Mouse (Mus musculus) CD4-positive, CD25-positive, alpha-beta regulatory T cell (primary cell): Measurements from ENCODE around the gene Cfl1. TPM values are rescaled to one million over a fixed set of nuclear protein-coding genes. Genes with fewer than 3 reads are reported as not detected.

ENCODE experiments used
- polyA plus RNA-seq: library from polyadenylated mRNA; unstranded; fragments of 100-300 nt; shearing (Covaris generic); gene quantifications from one replicate; pipeline ENCODE4 v1.2.1, GENCODE M21; 2017

The Cfl1 gene
- 3,756 TPM for polyA plus RNA-seq

DNA sequence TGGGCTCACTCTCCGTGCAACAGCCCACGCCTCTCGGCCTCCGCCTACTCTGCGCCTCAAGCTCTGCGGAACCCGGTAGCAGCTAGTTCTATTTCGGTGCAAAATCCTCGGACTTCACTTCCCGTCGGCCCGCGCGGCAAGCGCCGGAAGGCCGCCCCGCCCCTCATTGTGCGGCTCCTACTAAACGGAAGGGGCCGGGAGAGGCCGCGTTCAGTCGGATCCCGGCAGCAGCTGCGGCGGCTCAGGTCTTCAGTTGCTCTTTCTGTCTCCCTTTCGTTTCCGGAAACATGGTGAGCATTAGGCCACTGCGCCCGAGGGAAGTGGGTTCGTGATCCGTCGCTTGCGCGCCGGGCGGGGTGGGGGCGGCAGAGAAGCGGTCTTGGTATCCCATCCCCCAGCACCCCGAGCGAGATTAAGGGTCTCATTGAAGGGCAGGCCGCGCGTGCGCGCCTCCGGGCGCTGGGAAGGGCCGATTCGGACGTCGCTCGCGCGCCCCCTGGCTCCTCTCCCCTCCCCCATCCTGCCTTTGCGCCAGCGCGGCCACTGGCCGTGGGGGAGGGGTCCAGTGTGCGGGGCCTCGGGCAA is at the start of gene Cfl1:
Gene Cfl1, plus strand, starts transcription at position 143 of the 585 bp plus-strand sequence.

DNA sequence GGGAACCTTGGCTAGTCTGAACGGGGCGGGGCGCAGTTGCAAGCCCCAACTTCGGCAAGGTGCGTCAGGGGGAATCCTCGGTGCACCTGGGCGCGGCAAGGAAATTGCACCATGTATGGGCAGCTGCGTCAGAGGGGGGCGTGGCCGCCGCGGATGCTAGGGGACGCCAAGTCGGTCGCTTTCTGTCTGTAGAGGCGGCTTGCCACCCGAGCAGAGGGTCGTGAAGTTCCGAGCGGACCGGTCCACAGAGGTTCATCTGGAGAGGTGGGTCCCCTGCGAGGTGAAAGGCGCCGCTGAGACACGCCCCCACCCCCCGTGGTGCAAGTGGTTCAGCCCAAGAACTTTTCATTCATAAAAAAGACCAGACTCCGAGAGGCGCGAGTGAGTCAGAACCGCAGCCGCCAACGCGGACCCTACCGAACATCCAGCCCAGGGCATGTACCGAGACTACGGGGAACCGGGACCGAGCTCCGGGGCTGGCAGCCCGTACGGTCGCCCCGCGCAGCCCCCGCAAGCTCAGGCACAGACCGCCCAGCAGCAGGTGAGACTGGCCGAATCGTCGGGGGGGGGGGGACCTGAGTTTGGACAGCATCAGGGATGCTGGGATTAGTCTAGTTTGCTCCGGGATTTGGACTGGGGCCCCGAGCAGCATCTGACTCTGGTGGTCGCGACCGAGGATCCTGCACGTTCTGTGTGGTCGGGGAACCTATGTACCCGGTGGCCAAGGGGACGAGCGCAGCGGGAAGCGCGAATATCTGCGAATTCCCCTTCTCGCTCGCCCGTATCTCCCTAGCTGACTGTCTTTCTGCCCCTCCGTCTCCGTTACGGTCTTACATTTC is 42.5 kb upstream of the Cfl1 start, which contains the start of gene Fosl1:
Gene Fosl1, plus strand, starts transcription at position 33 of the 839 bp plus-strand sequence.

DNA sequence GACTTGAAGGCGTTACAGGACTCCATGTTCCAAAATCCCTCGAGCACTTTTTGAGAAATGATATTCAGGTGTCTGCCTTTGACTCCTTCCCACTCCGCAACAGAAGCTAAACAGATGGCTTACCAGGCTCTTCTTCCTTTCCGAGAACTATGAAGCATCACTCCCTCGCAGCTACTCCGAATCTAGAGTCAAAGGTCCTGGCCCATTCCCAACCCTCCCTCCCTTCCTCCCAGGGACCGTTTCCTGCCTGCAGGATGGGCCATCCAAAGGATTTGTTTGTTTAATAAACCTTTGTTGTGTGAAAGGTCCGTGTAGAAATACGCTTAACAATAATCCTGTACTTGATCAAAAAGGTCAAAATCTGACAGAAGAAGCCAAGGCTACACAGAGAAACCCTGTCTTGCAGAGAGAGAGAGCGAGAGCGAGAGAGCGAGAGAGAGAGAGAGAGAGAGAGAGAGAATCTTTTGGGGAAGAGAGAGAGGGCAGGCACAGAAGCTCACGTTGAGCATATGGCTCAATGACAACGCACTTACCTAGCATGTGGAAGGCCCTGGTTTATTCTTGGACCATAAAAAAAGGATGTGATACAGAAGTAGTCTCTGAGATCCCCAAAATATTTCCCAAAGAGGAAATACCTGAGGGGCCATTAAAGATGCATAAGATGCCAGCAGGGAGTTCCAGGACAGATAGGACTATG is 32.4 kb upstream of the Cfl1 start, which contains the start of gene Ccdc85b:
Gene Ccdc85b, minus strand, starts transcription at position 149 of the 697 bp plus-strand sequence.

DNA sequence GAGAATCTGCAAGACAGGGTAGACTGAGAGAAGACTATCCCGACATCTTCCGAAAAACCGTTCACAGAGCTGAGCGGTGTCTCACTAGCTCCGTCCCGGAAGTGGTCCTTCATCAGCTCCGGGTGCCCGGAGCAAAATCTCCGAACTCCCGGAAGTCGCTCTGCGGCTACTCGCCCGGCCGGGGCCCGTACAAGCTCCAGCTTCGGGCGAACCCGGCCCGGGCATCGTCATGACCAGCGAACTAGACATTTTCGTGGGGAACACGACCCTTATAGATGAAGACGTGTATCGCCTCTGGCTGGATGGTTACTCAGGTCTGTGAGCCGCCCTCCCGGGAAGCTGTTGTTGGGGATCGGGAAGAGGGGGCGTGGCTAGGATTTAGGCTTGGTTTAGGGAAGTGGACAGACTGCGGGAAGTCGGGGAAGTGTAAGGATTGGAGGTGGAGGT is 29.8 kb upstream of the Cfl1 start, which contains the start of gene Fibp:
Gene Fibp, plus strand, starts transcription at position 151 of the 447 bp plus-strand sequence.

DNA sequence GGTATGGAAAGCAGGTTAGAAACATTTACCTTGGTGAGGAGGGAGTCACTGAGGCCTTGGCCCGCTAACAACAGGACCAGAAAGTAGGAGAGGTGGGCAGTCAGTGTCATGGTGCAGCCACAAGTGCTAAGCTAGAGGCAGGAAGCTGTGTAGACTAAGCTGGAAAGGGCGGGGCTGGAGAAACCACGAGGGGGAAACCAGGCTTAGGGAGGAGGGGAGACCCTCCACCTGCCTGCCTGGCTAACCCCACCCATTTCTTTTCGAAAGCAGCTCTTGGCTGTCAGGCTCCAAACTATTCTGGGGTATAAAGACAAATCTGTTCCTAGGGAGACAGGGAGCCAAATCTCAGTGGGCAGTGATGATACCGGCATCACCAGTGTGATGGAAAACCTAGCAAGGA is 21.9 kb upstream of the Cfl1 start, which contains the start of gene Ctsw:
Gene Ctsw, minus strand, starts transcription at position 134 of the 400 bp plus-strand sequence.

DNA sequence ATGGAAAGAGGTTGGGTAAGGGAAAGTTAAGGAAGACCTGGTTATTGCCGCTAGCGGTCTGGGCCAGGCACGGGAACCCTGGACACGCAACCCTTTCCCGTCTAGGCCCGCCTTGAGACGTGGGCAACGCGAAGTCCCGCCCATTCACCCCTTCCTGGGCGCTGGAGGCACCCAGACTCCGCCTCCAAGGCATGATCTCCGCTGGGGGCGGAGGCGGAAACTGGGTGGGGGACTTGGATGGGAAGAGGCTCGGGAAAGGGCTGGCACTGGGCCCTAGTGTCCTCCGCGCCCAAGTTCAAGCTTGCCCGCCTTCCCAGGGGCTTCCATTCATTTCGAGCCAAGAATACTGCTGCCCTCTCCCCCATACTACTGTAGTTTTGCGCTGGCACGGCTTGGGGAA is 16.5 kb upstream of the Cfl1 start, which contains the start of gene Efemp2:
Gene Efemp2, plus strand, starts transcription at position 235 of the 400 bp plus-strand sequence.

DNA sequence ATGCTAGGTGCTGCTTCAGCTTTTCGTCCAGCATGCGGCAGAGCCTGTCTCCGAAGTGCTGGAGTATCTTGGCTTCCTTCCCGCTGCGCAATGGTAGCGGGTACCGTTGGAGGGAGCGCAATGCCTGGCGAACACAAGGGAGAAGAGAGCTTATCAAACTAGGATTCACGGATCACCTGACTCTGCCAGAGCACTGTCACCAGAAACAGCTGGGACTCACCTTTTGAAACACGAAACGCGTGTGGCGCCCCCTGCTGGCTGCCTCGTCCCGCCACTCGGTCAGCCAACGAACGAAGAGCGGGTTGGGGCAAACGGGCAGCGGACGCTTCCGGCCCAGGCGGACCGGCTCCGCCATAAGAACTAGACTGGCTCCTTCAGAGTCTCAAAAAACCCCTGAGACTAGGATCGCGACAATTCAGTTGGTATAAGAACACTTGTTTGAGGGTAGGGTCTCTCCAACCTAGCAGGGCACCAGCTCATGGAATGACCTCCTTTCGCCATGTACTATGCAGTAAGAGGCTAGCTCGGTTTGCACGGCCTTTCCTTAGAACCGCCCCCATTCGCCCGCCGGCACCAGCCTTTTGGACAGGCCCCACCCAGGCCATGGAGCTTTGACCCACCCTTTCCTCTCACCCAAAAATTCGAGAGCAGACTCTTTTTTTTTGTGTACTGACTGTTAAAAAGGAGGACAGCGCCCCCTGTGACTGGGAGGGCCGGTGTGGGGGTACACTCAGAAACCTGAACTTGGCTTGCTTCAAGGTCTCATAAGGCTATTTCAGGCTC is 2.3 kb upstream of the Cfl1 start, which contains the start of gene Mus81:
Gene Mus81, minus strand, starts transcription at position 635 of the 783 bp plus-strand sequence.

DNA sequence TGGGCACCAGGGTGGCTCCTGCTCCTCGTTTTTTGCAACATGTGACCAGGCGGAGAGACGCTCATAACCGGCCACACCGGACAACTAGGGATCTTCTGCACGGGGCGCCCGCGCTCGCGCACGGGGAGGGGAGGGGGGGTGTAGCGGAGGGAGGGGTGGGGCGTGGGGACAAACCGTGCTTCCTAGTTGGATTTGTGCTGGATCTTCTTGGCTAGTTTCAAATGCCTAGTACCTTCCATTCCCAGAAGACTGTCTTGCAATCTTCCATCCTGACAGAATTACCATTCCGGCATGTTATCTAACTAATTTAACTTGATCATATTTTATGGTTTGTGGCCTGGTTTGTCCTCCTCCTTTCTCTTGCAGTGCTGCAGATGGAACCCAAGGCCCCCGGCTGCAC is 13.4 kb downstream of the Cfl1 start, which contains the start of gene 1700020D05Rik:
Gene 1700020D05Rik, minus strand, starts transcription at position 101 of the 400 bp plus-strand sequence.

DNA sequence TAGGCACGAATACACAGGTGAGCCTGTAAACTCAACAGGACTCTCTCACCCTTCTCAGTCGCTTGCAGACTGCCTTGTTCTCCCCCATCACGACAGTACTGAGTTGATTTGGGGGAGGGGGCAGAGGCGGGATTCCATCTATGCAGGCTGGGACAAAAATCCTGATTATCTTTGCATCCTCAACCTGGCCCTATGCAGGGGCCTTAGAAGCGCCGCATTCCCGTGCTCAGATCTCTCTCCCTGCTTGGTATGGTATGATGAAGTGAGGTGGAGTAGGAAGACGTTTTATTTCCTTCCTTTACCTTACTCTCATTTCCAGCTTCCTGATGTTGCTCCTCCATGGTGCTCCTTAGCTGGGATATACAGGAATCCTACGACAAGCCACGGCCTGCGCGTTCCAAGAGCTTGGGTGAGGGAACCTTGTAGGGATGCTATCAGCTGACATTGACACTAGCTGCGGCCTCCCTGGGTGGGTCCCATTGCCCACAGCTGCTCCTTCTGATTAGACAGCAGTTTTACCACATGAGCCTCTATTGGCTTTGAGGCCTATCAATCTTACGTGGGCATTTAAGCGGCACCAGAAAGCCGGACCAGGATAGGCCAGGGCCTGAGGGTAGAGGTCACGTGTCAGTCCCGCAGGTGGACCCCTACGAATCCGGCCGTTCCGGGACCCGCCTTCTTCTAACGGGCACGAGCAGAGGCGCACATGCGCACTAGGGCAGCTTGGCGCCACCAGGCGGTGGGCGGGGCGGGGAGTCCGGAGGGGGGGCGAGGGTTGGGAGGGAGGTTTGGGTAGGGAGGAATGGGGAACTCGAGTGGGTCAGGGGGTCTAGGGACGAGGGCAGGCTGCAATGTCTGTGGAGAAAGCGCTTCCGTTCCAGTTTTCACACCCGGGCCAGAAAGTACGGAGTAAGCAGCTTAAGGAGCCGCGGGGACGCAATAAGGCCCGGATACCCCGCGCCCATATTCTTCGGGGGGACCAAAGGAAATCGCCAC is 20.1 kb downstream of the Cfl1 start, which contains the start of gene Snx32:
Gene Snx32, minus strand, starts transcription at position 508 of the 996 bp plus-strand sequence.

Other genes with a start within 250 kb of the Cfl1 start
- 134 TPM for gene Pacs1, start 217.3 kb upstream of the Cfl1 start, polyA plus RNA-seq
- gene Sf3b2, start 195.0 kb upstream of the Cfl1 start, polyA plus RNA-seq: 354 TPM
- gene Gal3st3, start 192.1 kb upstream of the Cfl1 start, polyA plus RNA-seq: 0.20 TPM
- gene Catsper1, start 154.7 kb upstream of the Cfl1 start, polyA plus RNA-seq: not detected
- 0.91 TPM for gene Cst6, start 140.9 kb upstream of the Cfl1 start, polyA plus RNA-seq
- 63.2 TPM for gene Eif1ad, start 123.7 kb upstream of the Cfl1 start, polyA plus RNA-seq
- gene Banf1, start 123.3 kb upstream of the Cfl1 start, polyA plus RNA-seq: 304 TPM
- gene Sart1, start 101.8 kb upstream of the Cfl1 start, polyA plus RNA-seq: 213 TPM
- gene Tsga10ip, start 87.9 kb upstream of the Cfl1 start, polyA plus RNA-seq: 0.85 TPM
- 225 TPM for gene Drap1, start 65.5 kb upstream of the Cfl1 start, polyA plus RNA-seq
- gene AI837181, start 65.3 kb upstream of the Cfl1 start, polyA plus RNA-seq: 42.6 TPM
- not detected for gene Fosl1, start 42.9 kb upstream of the Cfl1 start, polyA plus RNA-seq
- 12.2 TPM for gene Ccdc85b, start 32.6 kb upstream of the Cfl1 start, polyA plus RNA-seq
- gene Fibp, start 29.8 kb upstream of the Cfl1 start, polyA plus RNA-seq: 166 TPM
- 225 TPM for gene Ctsw, start 21.9 kb upstream of the Cfl1 start, polyA plus RNA-seq
- gene Efemp2, start 16.5 kb upstream of the Cfl1 start, polyA plus RNA-seq: 1.9 TPM
- 81.5 TPM for gene Mus81, start 2.1 kb upstream of the Cfl1 start, polyA plus RNA-seq
- not detected for gene 1700020D05Rik, start 13.3 kb downstream of the Cfl1 start, polyA plus RNA-seq
- gene Snx32, start 20.1 kb downstream of the Cfl1 start, polyA plus RNA-seq: 17.4 TPM
- gene Ovol1, start 70.2 kb downstream of the Cfl1 start, polyA plus RNA-seq: not detected
- 18.3 TPM for gene Ap5b1, start 77.6 kb downstream of the Cfl1 start, polyA plus RNA-seq
- 127 TPM for gene Rnaseh2c, start 111.4 kb downstream of the Cfl1 start, polyA plus RNA-seq
- 56.1 TPM for gene Kat5, start 119.8 kb downstream of the Cfl1 start, polyA plus RNA-seq
- 180 TPM for gene Rela, start 147.0 kb downstream of the Cfl1 start, polyA plus RNA-seq
- gene Sipa1, start 173.3 kb downstream of the Cfl1 start, polyA plus RNA-seq: 265 TPM
- 69.2 TPM for gene Map3k11, start 198.3 kb downstream of the Cfl1 start, polyA plus RNA-seq
- 55.9 TPM for gene Pcnx3, start 198.5 kb downstream of the Cfl1 start, polyA plus RNA-seq
- gene Kcnk7, start 213.9 kb downstream of the Cfl1 start, polyA plus RNA-seq: 1.5 TPM
- gene Ehbp1l1, start 235.9 kb downstream of the Cfl1 start, polyA plus RNA-seq: 51.3 TPM
- 107 TPM for gene Fam89b, start 239.2 kb downstream of the Cfl1 start, polyA plus RNA-seq